Mouse (Mus musculus): Measurements from ENCODE around the gene Gpr25.

The Gpr25 gene

GRCm38 (mm10) chr1:136260635-136261238, at the start of gene Gpr25:
Gene Gpr25 (minus strand): TSS chr1:136260873.
- in situ Hi-C loops (cut with MboI, MseI): no loop called here

DNA sequence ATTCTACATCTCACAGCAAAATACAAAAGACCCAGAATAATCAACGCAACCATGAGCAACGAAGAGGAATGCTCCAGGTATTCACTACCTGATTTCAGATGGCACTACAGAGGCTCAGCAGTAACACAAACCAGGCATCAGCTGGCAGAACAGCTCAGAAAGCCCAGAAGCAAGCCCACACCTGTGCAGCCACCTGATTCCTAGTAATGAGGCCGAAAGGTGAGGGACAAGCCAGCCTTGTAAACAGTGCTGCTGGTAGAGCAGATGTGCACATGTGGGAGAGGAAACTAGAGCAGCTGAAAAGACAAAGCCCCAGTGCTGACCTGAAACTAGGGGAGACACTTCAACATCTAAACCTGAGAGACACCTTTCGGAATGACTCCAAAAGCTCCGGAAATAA, 48.5 kb upstream of the Gpr25 start:
- in situ Hi-C loops (cut with MboI, MseI): loop anchor here in 1 of 2 experiments (25.0 kb wide), 1 partner anchor 153 kb away; the partner anchor contains the start of gene Kif14

DNA sequence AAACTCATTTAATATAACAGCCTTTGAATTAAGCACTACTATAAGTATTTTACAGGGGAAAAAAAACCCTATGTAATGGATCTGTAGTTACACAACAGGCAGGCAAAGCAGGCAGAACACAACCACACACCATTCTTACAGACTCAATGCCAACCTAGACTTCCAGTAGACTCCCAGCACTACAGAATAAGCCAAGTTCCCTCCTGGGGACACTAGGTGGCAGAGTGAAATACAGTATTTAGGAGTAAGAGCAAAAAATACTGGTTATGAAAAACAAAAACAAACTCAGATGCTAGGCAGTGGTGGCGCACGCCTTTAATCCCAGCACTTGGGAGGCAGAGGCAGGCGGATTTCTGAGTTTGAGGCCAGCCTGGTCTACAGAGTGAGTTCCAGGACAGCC, 45.8 kb upstream of the Gpr25 start:
- in situ Hi-C loops (cut with MboI, MseI): loop anchor here in 1 of 2 experiments (25.0 kb wide), 1 partner anchor 156 kb away; the partner anchor contains the start of gene Kif14

DNA sequence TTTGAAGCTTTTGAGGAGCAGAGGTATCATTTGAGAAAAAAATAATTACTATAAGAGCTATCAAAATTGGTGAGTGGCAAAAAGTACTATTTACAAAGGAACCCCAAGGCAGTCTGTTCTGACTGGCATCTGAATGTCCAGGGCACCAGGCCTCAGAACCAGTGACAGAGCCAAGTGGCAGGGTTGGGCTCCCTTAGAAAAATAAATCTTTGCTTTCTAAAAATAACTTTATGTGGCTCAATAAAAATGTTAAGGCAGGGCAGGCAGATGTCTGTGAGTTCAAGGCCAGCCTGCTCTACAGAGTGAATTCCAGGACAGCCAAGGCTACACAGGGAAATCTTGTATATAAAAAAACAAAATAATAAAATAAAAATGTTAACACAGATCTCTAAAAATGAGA, 33.3 kb upstream of the Gpr25 start:
- in situ Hi-C loops (cut with MboI, MseI): no loop called here

- in situ Hi-C loops (cut with MboI, MseI): no loop called here
Measured at GRCm38 (mm10) chr1:136289803-136290202, 29.1 kb upstream of the Gpr25 start.

DNA sequence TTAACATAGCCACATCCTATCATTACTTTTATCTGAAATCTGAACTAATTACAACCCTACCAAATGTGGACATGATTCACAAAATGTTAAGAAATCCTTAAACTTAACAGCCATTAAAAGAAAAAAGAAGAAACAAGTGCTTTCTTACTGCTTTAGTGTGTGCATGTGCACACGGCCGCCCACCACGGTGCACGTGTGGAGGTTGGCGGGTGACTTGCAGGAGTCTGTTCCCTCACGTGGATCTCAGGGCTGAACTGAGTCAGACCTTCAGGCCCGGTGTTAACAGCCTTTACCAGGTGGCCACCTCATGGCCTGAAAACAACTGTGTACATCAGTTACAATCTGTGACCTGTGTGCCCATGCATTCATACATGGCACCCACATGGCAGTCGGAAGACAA, 16.7 kb upstream of the Gpr25 start:
- in situ Hi-C loops (cut with MboI, MseI): no loop called here

DNA sequence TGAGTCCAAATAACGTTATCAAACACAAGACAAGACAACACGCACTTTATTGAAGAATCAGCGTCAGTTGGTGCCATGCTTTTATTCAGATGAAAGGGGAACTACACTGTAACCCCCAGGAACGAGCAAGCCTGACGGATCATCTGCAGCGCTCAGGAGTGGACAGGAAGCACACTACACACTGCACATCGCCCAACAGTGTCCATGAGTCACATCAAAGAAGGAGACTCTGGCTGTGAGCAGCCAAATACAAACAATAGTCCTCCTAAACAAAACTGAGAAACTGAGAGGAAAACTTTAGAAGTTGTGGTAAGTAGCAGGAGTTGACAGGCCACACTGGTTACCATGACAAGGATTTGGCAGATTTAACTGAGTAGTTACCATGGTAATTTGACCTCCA, 7.6 kb upstream of the Gpr25 start:
- in situ Hi-C loops (cut with MboI, MseI): no loop called here

DNA sequence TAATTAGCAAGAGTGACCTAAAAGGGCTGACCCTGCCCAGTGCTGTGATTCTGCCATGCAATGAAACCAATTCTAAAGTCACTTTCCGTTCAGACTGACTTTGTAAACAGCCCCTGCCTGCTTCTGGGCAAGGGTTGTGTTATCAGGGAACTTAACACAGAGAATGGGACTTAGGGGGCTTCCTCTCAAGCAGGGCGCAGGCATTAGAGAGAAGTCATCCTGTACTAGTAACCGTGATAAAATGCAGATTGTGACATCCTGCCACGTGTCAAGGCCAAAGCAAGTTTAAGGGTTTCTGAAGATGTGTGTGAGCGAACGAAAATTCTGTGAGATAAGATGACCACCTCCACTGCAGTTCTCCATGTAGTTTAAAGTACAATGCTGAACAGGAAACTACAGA, 5.5 kb upstream of the Gpr25 start:
- in situ Hi-C loops (cut with MboI, MseI): no loop called here

- in situ Hi-C loops (cut with MboI, MseI): no loop called here
Measured at GRCm38 (mm10) chr1:136263355-136263754, 2.7 kb upstream of the Gpr25 start.

DNA sequence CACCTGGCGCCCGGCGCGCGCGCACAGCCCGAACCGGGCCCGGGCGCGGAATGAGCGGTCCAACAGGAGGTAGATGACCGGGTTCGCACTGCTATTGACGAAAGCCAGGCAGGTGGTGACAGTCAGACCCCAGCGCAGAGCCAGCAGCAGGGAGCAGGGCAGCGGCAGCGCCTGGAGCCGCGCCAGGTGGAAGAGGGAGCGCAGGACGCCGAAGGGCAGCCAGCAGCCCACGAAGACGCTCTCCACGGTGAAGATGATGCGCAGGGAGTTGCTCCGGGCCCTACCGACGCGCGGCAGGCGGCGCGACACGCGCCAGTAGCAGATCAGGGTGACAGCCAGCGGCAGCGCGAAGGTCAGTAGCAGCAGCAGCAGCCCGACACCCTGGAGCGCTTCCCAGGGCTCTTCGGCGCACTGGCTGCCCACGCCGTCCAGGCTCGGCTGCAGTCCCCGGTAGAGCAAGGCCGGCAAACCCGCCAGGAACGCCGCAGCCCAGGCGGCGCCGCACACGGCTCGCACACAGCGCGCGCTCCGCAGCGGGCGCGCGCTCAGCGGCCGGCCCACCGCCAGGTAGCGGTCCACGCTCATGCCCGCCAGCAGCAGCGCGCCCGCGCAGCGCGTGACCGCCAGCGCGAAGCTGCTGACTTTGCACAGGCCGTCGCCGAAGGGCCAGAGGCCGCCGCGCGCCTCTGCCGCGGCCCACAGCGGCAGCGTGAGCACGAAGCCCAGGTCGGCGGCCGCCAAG, 609 bp downstream of the Gpr25 start:
- in situ Hi-C loops (cut with MboI, MseI): no loop called here

DNA sequence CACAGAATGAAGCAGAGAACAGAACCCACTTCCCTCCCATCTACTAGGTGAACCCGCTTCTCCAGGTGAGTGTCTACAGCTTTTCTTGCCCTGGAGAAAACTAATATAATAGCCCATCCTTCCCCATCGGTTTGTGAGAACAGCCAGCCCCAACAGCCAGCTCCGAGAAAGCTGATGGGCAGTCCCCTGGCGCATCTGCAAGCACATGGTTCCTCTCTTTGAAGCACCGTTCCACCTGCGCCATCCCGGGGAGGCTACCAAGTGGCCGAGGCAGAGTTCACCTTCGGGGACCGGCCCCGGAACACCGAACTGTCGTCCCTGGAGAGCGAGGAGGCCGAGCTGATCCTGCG, 1.2 kb downstream of the Gpr25 start:
- in situ Hi-C loops (cut with MboI, MseI): no loop called here

GRCm38 (mm10) chr1:136258495-136258894, 2.2 kb downstream of the Gpr25 start:
- in situ Hi-C loops (cut with MboI, MseI): no loop called here

- in situ Hi-C loops (cut with MboI, MseI): no loop called here
Measured at GRCm38 (mm10) chr1:136255657-136256056, 5.0 kb downstream of the Gpr25 start.

GRCm38 (mm10) chr1:136255174-136255573, 5.5 kb downstream of the Gpr25 start:
- in situ Hi-C loops (cut with MboI, MseI): no loop called here

- in situ Hi-C loops (cut with MboI, MseI): no loop called here
Measured at GRCm38 (mm10) chr1:136254503-136255065, 6.1 kb downstream of the Gpr25 start.

GRCm38 (mm10) chr1:136253472-136253871, 7.2 kb downstream of the Gpr25 start:
- in situ Hi-C loops (cut with MboI, MseI): no loop called here

DNA sequence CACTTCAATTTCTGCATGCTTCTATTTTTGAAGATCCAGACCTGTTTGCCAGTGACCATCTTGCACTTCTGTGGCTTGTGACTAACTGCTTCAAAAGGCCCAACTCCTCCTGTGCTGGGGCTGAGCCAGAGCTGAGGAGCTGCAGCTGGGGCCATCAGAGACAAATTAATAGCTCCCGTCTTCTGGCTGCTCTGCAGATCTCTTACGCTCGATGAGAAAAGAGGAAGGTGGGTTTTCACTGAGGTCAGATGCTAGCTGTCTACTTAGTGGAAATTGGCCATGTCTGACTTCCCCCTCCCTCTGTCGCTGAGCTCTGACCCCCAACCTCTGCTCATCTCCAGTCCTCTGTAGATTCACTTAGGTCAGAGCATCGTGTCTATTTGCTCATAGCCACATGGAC, 11.0 kb downstream of the Gpr25 start:
- in situ Hi-C loops (cut with MboI, MseI): no loop called here

DNA sequence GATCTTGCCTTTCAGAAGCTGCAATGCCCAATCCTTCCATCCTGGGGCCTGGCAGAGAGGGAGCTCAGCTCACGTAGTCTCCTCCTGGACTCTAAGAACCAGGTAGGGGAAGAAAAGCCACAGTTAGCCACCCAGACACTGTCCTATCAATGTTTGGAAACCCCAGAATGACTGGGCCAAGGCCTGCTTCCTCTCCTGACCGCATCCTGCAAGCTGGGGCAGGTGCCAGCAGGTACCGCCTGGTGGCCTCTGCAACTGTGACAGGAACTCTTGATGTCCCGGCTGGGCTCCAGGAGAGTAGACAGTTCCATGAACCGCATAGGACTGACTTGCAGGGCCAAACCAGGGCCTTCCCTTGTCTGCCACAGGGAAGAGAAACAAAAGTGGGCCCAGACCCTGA, 13.3 kb downstream of the Gpr25 start:
- in situ Hi-C loops (cut with MboI, MseI): no loop called here

- in situ Hi-C loops (cut with MboI, MseI): no loop called here
Measured at GRCm38 (mm10) chr1:136244469-136244868, 16.2 kb downstream of the Gpr25 start.

GRCm38 (mm10) chr1:136241801-136242200, 18.9 kb downstream of the Gpr25 start:
- in situ Hi-C loops (cut with MboI, MseI): no loop called here

DNA sequence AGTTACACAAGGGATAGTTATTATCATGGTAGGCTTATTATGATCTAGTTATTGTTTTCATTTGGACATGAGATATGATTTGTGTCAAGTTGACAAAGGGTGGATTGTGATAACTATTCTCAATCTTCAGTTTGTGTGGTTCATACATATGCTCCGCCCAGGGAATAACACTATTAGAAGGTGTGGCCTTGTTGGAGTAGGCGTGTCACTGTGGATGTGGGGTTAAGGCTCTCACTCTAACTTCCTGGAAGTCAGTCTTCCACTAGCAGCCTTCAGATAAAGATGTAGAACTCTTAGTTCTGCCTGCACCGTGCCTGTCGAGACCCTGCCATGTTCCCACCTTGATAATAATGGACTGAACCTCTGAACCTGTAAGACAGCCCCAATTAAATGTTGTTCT, 22.2 kb downstream of the Gpr25 start:
- in situ Hi-C loops (cut with MboI, MseI): no loop called here

- in situ Hi-C loops (cut with MboI, MseI): no loop called here
Measured at GRCm38 (mm10) chr1:136234595-136235092, 26.0 kb downstream of the Gpr25 start.
